8 mouse cellular contexts compared by ENCODE assay signal in genomic region chr8:83715771-83716170, GRCm38 (mm10). TPM values are rescaled to one million over a fixed set of nuclear protein-coding genes. Genes with fewer than 3 reads are reported as not detected.
DNase-seq lines count a peak whose midpoint lies in the region; ATAC-seq and TF ChIP-seq lines count a peak whose summit lies in the region.

No protein-coding gene starts in this region.

- no peak for TF ChIP-seq CTCF in heart, adult 2 months (IDR thresholded peaks at IDR 0.05)
- TF ChIP-seq CTCF in CH12.LX (conservative IDR thresholded peaks at IDR 0.05 in 1 of 2, IDR thresholded peaks at IDR 0.05 in 1 of 2; ENCODE audit: low read depth in 2 of 2, low read length in 2 of 2): no peak

- no peak for TF ChIP-seq EP300 in heart, adult 2 months (IDR thresholded peaks at IDR 0.05; ENCODE audit: insufficient read depth, low read depth, low read length)
- TF ChIP-seq EP300 in CH12.LX (IDR thresholded peaks at IDR 0.05; ENCODE audit: low read length): no peak

- intact Hi-C loops in heart, adult 2 months (cut with DNase I): no loop called here

- DNase-seq in heart, adult 2 months: no peak
- DNase-seq in heart, adult 9 months (ENCODE audit: low spot score in 2 of 2): no peak
- DNase-seq in CH12.LX (ENCODE audit: extremely low read depth): no peak
- DNase-seq in layer of hippocampus, postnatal 36 days: no peak
- no peak for DNase-seq in gastrocnemius, postnatal 4 days (ENCODE audit: low spot score in 2 of 2)
- DNase-seq in kidney, adult 18-20 months: no peak

- H3K4me2 ChIP-seq in CH12.LX (ENCODE audit: insufficient read depth, low read depth, poor library complexity, severe bottlenecking): peak overlapping the region; percentile 96
- H3K4me2 ChIP-seq in forebrain, embryonic 12.5 days: peak overlapping the region; percentile 74
- peak overlapping the region; percentile 74 for H3K4me2 ChIP-seq in liver, embryonic 15.5 days

- WGBS in heart, adult 2 months: under 1% methylated on average over 17 of the region's 17 CpGs
- 2% methylated on average over 17 of the region's 17 CpGs for WGBS in forebrain, embryonic 12.5 days
- WGBS in liver, embryonic 15.5 days (ENCODE audit: insufficient replicate concordance): under 1% methylated on average over 17 of the region's 17 CpGs

- in situ Hi-C loops in CH12.LX (cut with MboI; ENCODE audit: low pct_ligation_motif_present, low pct_unique_long_range_greater_than_20kb, low sequenced_read_pairs): no loop called here

- H3K9ac ChIP-seq in heart, adult 2 months (ENCODE audit: low read depth, low read length): peak overlapping the region; percentile 85
- peak overlapping the region; percentile 86 for H3K9ac ChIP-seq in CH12.LX (ENCODE audit: insufficient read depth, low read depth)
- peak overlapping the region; percentile 77 for H3K9ac ChIP-seq in forebrain, embryonic 12.5 days
- peak overlapping the region; percentile 93 for H3K9ac ChIP-seq in liver, embryonic 15.5 days

- no peak; the same call in 1 of the 2 replicates for ATAC-seq in forebrain, embryonic 12.5 days (ENCODE audit: low FRiP score)
- no peak for ATAC-seq in liver, embryonic 15.5 days (ENCODE audit: insufficient read depth)

- H3K9me3 ChIP-seq in CH12.LX (replicated peaks; ENCODE audit: low read length): no peaks in the 10 kb centered on the region
- H3K9me3 ChIP-seq in forebrain, embryonic 12.5 days: no peaks in the 10 kb centered on the region
- H3K9me3 ChIP-seq in liver, embryonic 15.5 days (replicated peaks): no peaks in the 10 kb centered on the region

- peaks cover 3% of the 10 kb centered on the region; the same call in 1 of the 2 replicates for H3K4me1 ChIP-seq in heart, adult 2 months (ENCODE audit: control insufficient read depth, insufficient read depth, low read length)
- peaks cover 10 to 34% of the 10 kb centered on the region in 2 experiments for H3K4me1 ChIP-seq in CH12.LX (ENCODE audit: control insufficient read depth in 1 of 2, insufficient read depth in 2 of 2)
- peaks cover 24% of the 10 kb centered on the region for H3K4me1 ChIP-seq in forebrain, embryonic 12.5 days
- H3K4me1 ChIP-seq in liver, embryonic 15.5 days (replicated peaks): peaks cover 33% of the 10 kb centered on the region

- dilution Hi-C loops in CH12.LX (cut with MboI; ENCODE audit: extremely low pct_ligation_motif_present, extremely low pct_unique_long_range_greater_than_20kb, low sequenced_read_pairs): no loop called here

- H3K27ac ChIP-seq in heart, adult 2 months: peak overlapping the region; percentile 90
- H3K27ac ChIP-seq in CH12.LX (ENCODE audit: insufficient read depth, low read depth): peak overlapping the region; percentile 79
- H3K27ac ChIP-seq in forebrain, embryonic 12.5 days: no peak overlapping the region
- peak overlapping the region; percentile 97 for H3K27ac ChIP-seq in liver, embryonic 15.5 days (replicated peaks)

- no peaks in the 10 kb centered on the region; the same call in 1 of the 2 replicates for H3K36me3 ChIP-seq in heart, adult 2 months (ENCODE audit: control insufficient read depth, insufficient read depth, low read length)
- H3K36me3 ChIP-seq in CH12.LX (replicated peaks in 1 of 2; ENCODE audit: control insufficient read depth in 1 of 2, insufficient read depth in 1 of 2, low read length in 1 of 2): peaks cover 18 to 33% of the 10 kb centered on the region in 2 experiments
- H3K36me3 ChIP-seq in forebrain, embryonic 12.5 days (replicated peaks): peaks cover 17% of the 10 kb centered on the region
- peaks cover 18% of the 10 kb centered on the region for H3K36me3 ChIP-seq in liver, embryonic 15.5 days (replicated peaks)

- no peak for TF ChIP-seq POLR2A in heart, adult 2 months (IDR thresholded peaks at IDR 0.05; ENCODE audit: insufficient read depth, low read depth, low read length)
- TF ChIP-seq POLR2A in CH12.LX (IDR thresholded peaks at IDR 0.05; ENCODE audit: low read depth, low read length): no peak

- H3K27me3 ChIP-seq in heart, adult 2 months (ENCODE audit: control insufficient read depth, insufficient read depth, low read length): no peaks in the 10 kb centered on the region
- H3K27me3 ChIP-seq in CH12.LX (replicated peaks): no peaks in the 10 kb centered on the region
- H3K27me3 ChIP-seq in forebrain, embryonic 12.5 days: no peaks in the 10 kb centered on the region; the same call in 1 of the 2 replicates
- H3K27me3 ChIP-seq in liver, embryonic 15.5 days: no peaks in the 10 kb centered on the region

- H3K79me2 ChIP-seq in heart, adult 2 months (replicated peaks; ENCODE audit: control insufficient read depth, insufficient read depth, low read length): peaks cover 5% of the 10 kb centered on the region; the same call in 1 of the 2 replicates
- H3K79me2 ChIP-seq in CH12.LX (replicated peaks; ENCODE audit: control insufficient read depth, extremely low read depth, insufficient read depth, poor library complexity, severe bottlenecking): peaks cover 50% of the 10 kb centered on the region

- peak overlapping the region; percentile 86 for H3K4me3 ChIP-seq in heart, adult 2 months
- peak overlapping the region; percentile 66 to 98 (median 85) for H3K4me3 ChIP-seq in CH12.LX (replicated peaks in 1 of 3; ENCODE audit: low read depth in 2 of 3, low read length in 2 of 3, poor library complexity in 1 of 3)
- peak overlapping the region; percentile 86 for H3K4me3 ChIP-seq in forebrain, embryonic 12.5 days (replicated peaks)
- peak overlapping the region; percentile 97 for H3K4me3 ChIP-seq in liver, embryonic 15.5 days (replicated peaks)

- no peak for TF ChIP-seq RAD21 in CH12.LX (IDR thresholded peaks at IDR 0.05; ENCODE audit: low read depth, low read length)

TF ChIP-seq in CH12.LX, 34 proteins besides CTCF, POLR2A, EP300 and RAD21:
- TF ChIP-seq PAX5 (IDR thresholded peaks at IDR 0.05; ENCODE audit: low read length) (no peak), ETS1 (conservative IDR thresholded peaks at IDR 0.05; ENCODE audit: low read depth, low read length) (no peak), ZNF384 (IDR thresholded peaks at IDR 0.05; ENCODE audit: low read depth, low read length) (no peak), CHD1 (IDR thresholded peaks at IDR 0.05; ENCODE audit: low read depth, low read length) (no peak), MXI1 (IDR thresholded peaks at IDR 0.05; ENCODE audit: low read depth, low read length) (no peak; the same call in 1 of the 2 replicates), MYC (IDR thresholded peaks at IDR 0.05; ENCODE audit: low read depth, low read length) (no peak), CHD2 (IDR thresholded peaks at IDR 0.05; ENCODE audit: low read length) (no peak), JUND (conservative IDR thresholded peaks at IDR 0.05; ENCODE audit: low read depth, low read length) (no peak)

RNA-seq across cellular contexts. Expression of gene Ddx39, which starts 0.8 kb away (rescaled TPM):
- total RNA-seq in heart, adult 2 months (2021): 10 to 100 TPM; 15.7 to 17.7 TPM
- 18.0 and 27.3 TPM in 2 replicates for polyA plus RNA-seq in heart, adult 2 months (2012; rRNA removed)
- total RNA-seq in CH12.LX (2012; rRNA removed): 194 and 278 TPM in 2 replicates
- 339 and 372 TPM in 2 replicates for total RNA-seq in CH12.LX (2014; rRNA removed)
- 231 and 232 TPM in 2 replicates for polyA plus RNA-seq in CH12.LX (2012; ENCODE audit: insufficient read length, low read depth)
- 168 and 185 TPM in 2 replicates for polyA plus RNA-seq in forebrain, embryonic 12.5 days (2016; fragmentation: Nextera tagmentation; extraction: Ambion mirVana)
- 184 and 189 TPM in 2 replicates for polyA plus RNA-seq in liver, embryonic 15.5 days (2015; fragmentation: Nextera tagmentation; extraction: Ambion mirVana)
- 10 to 100 TPM; 17.0 to 19.2 TPM for total RNA-seq in layer of hippocampus, postnatal 36 days (2021)
- total RNA-seq in gastrocnemius, postnatal 4 days (2021): 10 to 100 TPM; 26.1 to 27.5 TPM

RNA-seq across cellular contexts. Expression of gene Pkn1, which starts 16.8 kb away (rescaled TPM):
- total RNA-seq in heart, adult 2 months (2021): 10 to 100 TPM; 51.1 to 55.6 TPM
- polyA plus RNA-seq in heart, adult 2 months (2012; rRNA removed): 53.7 and 59.5 TPM in 2 replicates
- 44.6 and 47.8 TPM in 2 replicates for total RNA-seq in CH12.LX (2012; rRNA removed)
- 28.1 and 33.5 TPM in 2 replicates for total RNA-seq in CH12.LX (2014; rRNA removed)
- 58.8 and 60.3 TPM in 2 replicates for polyA plus RNA-seq in CH12.LX (2012; ENCODE audit: insufficient read length, low read depth)
- 37.1 and 38.0 TPM in 2 replicates for polyA plus RNA-seq in forebrain, embryonic 12.5 days (2016; fragmentation: Nextera tagmentation; extraction: Ambion mirVana)
- 11.3 and 12.8 TPM in 2 replicates for polyA plus RNA-seq in liver, embryonic 15.5 days (2015; fragmentation: Nextera tagmentation; extraction: Ambion mirVana)
- 10 to 100 TPM; 53.0 to 54.8 TPM for total RNA-seq in layer of hippocampus, postnatal 36 days (2021)
- 10 to 100 TPM; 56.6 to 60.0 TPM for total RNA-seq in gastrocnemius, postnatal 4 days (2021)

RNA-seq across cellular contexts. Expression of gene Adgre5, which starts 25.4 kb away (rescaled TPM):
- 10 to 100 TPM; 44.6 to 46.4 TPM for total RNA-seq in heart, adult 2 months (2021)
- polyA plus RNA-seq in heart, adult 2 months (2012; rRNA removed): 73.1 and 73.9 TPM in 2 replicates
- total RNA-seq in CH12.LX (2012; rRNA removed) (23.6 and 27.4 TPM in 2 replicates), CH12.LX (2014; rRNA removed) (0.54 and 0.66 TPM in 2 replicates)
- polyA plus RNA-seq in CH12.LX (2012; ENCODE audit: insufficient read length, low read depth): 3.7 and 5.9 TPM in 2 replicates
- polyA plus RNA-seq in forebrain, embryonic 12.5 days (2016; fragmentation: Nextera tagmentation; extraction: Ambion mirVana): 9.4 and 10.7 TPM in 2 replicates
- polyA plus RNA-seq in liver, embryonic 15.5 days (2015; fragmentation: Nextera tagmentation; extraction: Ambion mirVana): 13.4 and 15.4 TPM in 2 replicates
- total RNA-seq in layer of hippocampus, postnatal 36 days (2021): 1 to 10 TPM; 7.6 to 7.7 TPM
- total RNA-seq in gastrocnemius, postnatal 4 days (2021): 10 to 100 TPM; 82.7 to 83.4 TPM

RNA-seq across cellular contexts. Expression of gene Ptger1, which starts 49.3 kb away (rescaled TPM):
- total RNA-seq in heart, adult 2 months (2021): under 1 TPM; 0.37 to 0.39 TPM
- 0.41 and 0.79 TPM in 2 replicates for polyA plus RNA-seq in heart, adult 2 months (2012; rRNA removed)
- 3.3 and 4.0 TPM in 2 replicates for total RNA-seq in CH12.LX (2012; rRNA removed)
- not detected in 2 replicates for total RNA-seq in CH12.LX (2014; rRNA removed)
- 2.6 and 7.6 TPM in 2 replicates for polyA plus RNA-seq in CH12.LX (2012; ENCODE audit: insufficient read length, low read depth)
- polyA plus RNA-seq in forebrain, embryonic 12.5 days (2016; fragmentation: Nextera tagmentation; extraction: Ambion mirVana): 0.91 and 0.96 TPM in 2 replicates
- polyA plus RNA-seq in liver, embryonic 15.5 days (2015; fragmentation: Nextera tagmentation; extraction: Ambion mirVana): 0.36 and 0.48 TPM in 2 replicates
- total RNA-seq in layer of hippocampus, postnatal 36 days (2021): 1 to 10 TPM in 1 of 2 experiments, under 1 TPM in 1; 1.00 to 1.4 TPM
- total RNA-seq in gastrocnemius, postnatal 4 days (2021): under 1 TPM; 0.49 to 0.98 TPM

Comparison
In these comparisons a context has a peak if more than half of its experiments do, and no peak if none do; other contexts are left out.
1. RNA of gene Ddx39, which starts 0.8 kb away (total RNA-seq): 194 to 372 TPM in CH12.LX; 26.1 to 27.5 TPM in gastrocnemius, postnatal 4 days, 17.0 to 19.2 TPM in layer of hippocampus, postnatal 36 days and 15.7 to 17.7 TPM in heart, adult 2 months; every median in the first group is over 4 times any median in the second.
2. Peak in every context shown above with its lines, with median percentiles within 50 percentile points of each other: H3K4me3 ChIP-seq, H3K9ac ChIP-seq and H3K4me2 ChIP-seq.